ENCODE assay signal across 31 mouse cellular contexts in the genomic region with DNA sequence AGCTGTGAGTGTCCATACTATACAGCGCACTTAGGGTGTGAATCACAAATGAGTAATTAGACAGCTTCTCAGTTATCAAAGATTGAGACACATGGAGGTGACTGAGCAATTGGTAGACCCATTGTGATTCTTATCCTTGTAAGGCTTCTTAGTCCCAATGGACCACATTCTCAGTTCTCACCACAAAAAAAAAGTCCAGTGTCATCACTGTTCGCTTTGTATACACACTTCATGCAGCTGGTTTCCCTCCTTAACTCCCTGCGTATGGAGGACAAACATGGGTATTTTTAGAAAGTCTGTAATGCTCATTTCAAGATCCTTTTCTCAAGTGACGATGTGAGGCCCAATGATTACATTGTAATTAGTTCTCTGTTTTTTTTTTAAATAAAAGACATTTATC.
A peak's percentile ranks its signal among the peaks of the same experiment; 100 is the strongest.
DNase-seq lines count a peak whose midpoint lies in the region; ATAC-seq and TF ChIP-seq lines count a peak whose summit lies in the region.
"Had no signal": no experiment of that assay in that cellular context is flagged by ENCODE, and none has a peak within 500 bp of the region (broad histone marks: within the 10 kb centered on the region; RNA-seq: fewer than 3 reads in every experiment).

No protein-coding gene starts in this region.

- H3ac ChIP-seq in C2C12 (ENCODE audit: control insufficient read depth, insufficient read length, low read depth), result no peak overlapping the region

- no peak overlapping the region for H3K4me2 ChIP-seq in lung, embryonic 16.5 days (ENCODE audit: low read depth, low read length)
- H3K4me2 ChIP-seq: embryonic facial prominence, embryonic 13.5 days; forebrain, embryonic 12.5 days; forebrain, embryonic 15.5 days; hindbrain, embryonic 14.5 days had no signal

- peak; percentile 41; the same call in 1 of the 2 replicates for ATAC-seq in lung, embryonic 16.5 days (ENCODE audit: low read depth)
- ATAC-seq: forebrain, embryonic 15.5 days; hindbrain, postnatal 0 days; inflammation-experienced regulatory T-cells, adult 6 months; Patski had no signal

- no peaks in the 10 kb centered on the region for H3K79me3 ChIP-seq in C2C12 (ENCODE audit: low read depth)

- no peak overlapping the region for H3K4me3 ChIP-seq in layer of hippocampus, adult 2 months
- no peak overlapping the region for H3K4me3 ChIP-seq in lung, embryonic 16.5 days (ENCODE audit: low read length)
- no peak overlapping the region for H3K4me3 ChIP-seq in C2C12 (ENCODE audit: insufficient read depth, poor library complexity, severe bottlenecking)
- H3K4me3 ChIP-seq: embryonic facial prominence, embryonic 10.5 days; embryonic facial prominence, embryonic 13.5 days; erythroblast, embryonic 14.5 days; forebrain, embryonic 12.5 days; forebrain, embryonic 15.5 days; heart, embryonic 10.5 days; heart, embryonic 13.5 days had no signal

- H3K36me3 ChIP-seq in lung, embryonic 16.5 days (ENCODE audit: control insufficient read depth, insufficient read depth, low read length), result no peaks in the 10 kb centered on the region
- H3K36me3 ChIP-seq in C2C12 (ENCODE audit: control insufficient read depth, insufficient read depth), result no peaks in the 10 kb centered on the region
- H3K36me3 ChIP-seq: embryonic facial prominence, embryonic 10.5 days; embryonic facial prominence, embryonic 13.5 days; forebrain, embryonic 12.5 days; forebrain, embryonic 15.5 days; G1E; heart, embryonic 10.5 days; heart, embryonic 13.5 days had no signal

- H3K27me3 ChIP-seq in lung, embryonic 16.5 days (ENCODE audit: control insufficient read depth, insufficient read depth, low read depth, low read length), result no peaks in the 10 kb centered on the region
- H3K27me3 ChIP-seq in C2C12 (ENCODE audit: control insufficient read depth, insufficient read depth, insufficient read length), result no peaks in the 10 kb centered on the region
- H3K27me3 ChIP-seq: CH12.LX; embryonic facial prominence, embryonic 13.5 days; forebrain, embryonic 12.5 days; forebrain, embryonic 15.5 days; heart, embryonic 13.5 days; Patski had no signal

- H3K9ac ChIP-seq in lung, embryonic 16.5 days (ENCODE audit: low read length), result no peak overlapping the region
- H3K9ac ChIP-seq: embryonic facial prominence, embryonic 13.5 days; forebrain, embryonic 12.5 days; forebrain, embryonic 15.5 days; heart, embryonic 13.5 days; hindbrain, embryonic 14.5 days had no signal

- WGBS in lung, embryonic 16.5 days, result 60% methylated on average over 4 of the region's 4 CpGs

- no peaks in the 10 kb centered on the region for H3K79me2 ChIP-seq in C2C12 (ENCODE audit: control insufficient read depth, insufficient read depth)

- DNase-seq in layer of hippocampus, adult 2 months (ENCODE audit: low spot score in 2 of 2), result no peak
- no peak for DNase-seq in layer of hippocampus, postnatal 25 days (ENCODE audit: extremely low spot score in 1 of 2, low spot score in 1 of 2)
- no peak for DNase-seq in lung, postnatal 36 days
- DNase-seq in spleen, postnatal 36 days (ENCODE audit: low spot score in 2 of 2), result no peak
- DNase-seq: adrenal gland, postnatal 10 days; adrenal gland, postnatal 36 days; cerebellum, adult 11 months; cerebellum, adult 2 months; cerebellum, postnatal 10 days; cerebellum, postnatal 36 days; embryo, embryonic 11 days; gastrocnemius, postnatal 10 days; gastrocnemius, postnatal 36 days; heart, adult 18-20 months; heart, postnatal 14 days; heart, postnatal 4 days had no signal

- 0 out of 2 replicates have a peak, but pooled peaks cover 3% of the 10 kb centered on the region for H3K4me1 ChIP-seq in lung, embryonic 16.5 days (replicated peaks; ENCODE audit: control insufficient read depth, insufficient read depth, low read length)
- H3K4me1 ChIP-seq: embryonic facial prominence, embryonic 10.5 days had no signal

- TF ChIP-seq CTCF in layer of hippocampus, adult 2 months (conservative IDR thresholded peaks at IDR 0.05), result no peak
- TF ChIP-seq CTCF in C2C12 (IDR thresholded peaks at IDR 0.05; ENCODE audit: control insufficient read depth, insufficient read depth, insufficient read length), result no peak

- H3K9me3 ChIP-seq in lung, embryonic 16.5 days (ENCODE audit: control insufficient read depth, low read length), result no peaks in the 10 kb centered on the region
- H3K9me3 ChIP-seq: embryonic facial prominence, embryonic 10.5 days; embryonic facial prominence, embryonic 13.5 days; forebrain, embryonic 12.5 days; forebrain, embryonic 15.5 days; G1E; heart, embryonic 10.5 days; heart, embryonic 13.5 days had no signal

- H3K27ac ChIP-seq in layer of hippocampus, adult 2 months, result peak overlapping the region; percentile 92; the same call in 1 of the 2 replicates
- H3K27ac ChIP-seq in lung, embryonic 16.5 days (ENCODE audit: low read length), result no peak overlapping the region
- H3K27ac ChIP-seq: embryonic facial prominence, embryonic 10.5 days; embryonic facial prominence, embryonic 13.5 days; forebrain, embryonic 12.5 days; forebrain, embryonic 15.5 days; heart, embryonic 10.5 days; heart, embryonic 13.5 days; hindbrain, embryonic 14.5 days; hindbrain, postnatal 0 days had no signal

TF ChIP-seq in C2C12, 6 proteins besides CTCF, POLR2A, EP300 and RAD21:
- peak; percentile 8 for TF ChIP-seq MYOD1 (IDR thresholded peaks at IDR 0.05; ENCODE audit: control insufficient read depth, insufficient read length, low read depth)
- no peak for TF ChIP-seq CEBPB (IDR thresholded peaks at IDR 0.05; ENCODE audit: low read depth)
- TF ChIP-seq FOSL1 (IDR thresholded peaks at IDR 0.05; ENCODE audit: insufficient read depth, low read length, poor library complexity, severe bottlenecking), result peak; percentile 20
TF ChIP-seq in C2C12: peak in this region for 2.
